Mouse (Mus musculus) left cerebral cortex, adult 9 months (tissue): ENCODE measurements around the gene Rsg1.

Experiments
- DNase-seq, 2 experiments: peaks; one replicate each; pipeline ENCODE4 v3.0.0; 2022; ENCODE audit warnings: low spot score in 2 of 2

Rsg1 gene

GRCm38 (mm10) chr4:141212892-141213291, 864 bp upstream of the Rsg1 start:
- no peak for DNase-seq

GRCm38 (mm10) chr4:141213342-141213741, 414 bp upstream of the Rsg1 start:
- no peak for DNase-seq

GRCm38 (mm10) chr4:141214337-141214851, 638 bp downstream of the Rsg1 start:
- DNase-seq = no peak

GRCm38 (mm10) chr4:141219583-141220213, 5.9 kb downstream of the Rsg1 start:
- DNase-seq = no peak

DNA sequence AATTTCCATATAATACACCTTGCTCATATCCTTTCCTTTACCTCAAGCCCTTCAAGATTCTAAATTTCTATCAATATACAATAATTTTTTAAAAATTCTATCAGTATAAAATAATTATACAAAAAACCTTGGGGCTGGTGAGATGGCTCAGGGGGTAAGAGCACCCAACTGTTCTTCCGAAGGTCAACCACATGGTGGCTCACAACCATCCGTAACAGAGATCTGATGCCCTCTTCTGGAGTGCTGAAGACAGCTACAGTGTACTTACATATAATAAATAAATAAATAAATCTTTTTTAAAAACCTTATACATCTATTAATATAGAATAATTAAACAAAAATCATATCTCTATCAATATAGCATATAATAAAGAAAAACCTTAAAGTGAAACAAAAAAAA, 8.1 kb downstream of the Rsg1 start:
- no peak for DNase-seq

DNA sequence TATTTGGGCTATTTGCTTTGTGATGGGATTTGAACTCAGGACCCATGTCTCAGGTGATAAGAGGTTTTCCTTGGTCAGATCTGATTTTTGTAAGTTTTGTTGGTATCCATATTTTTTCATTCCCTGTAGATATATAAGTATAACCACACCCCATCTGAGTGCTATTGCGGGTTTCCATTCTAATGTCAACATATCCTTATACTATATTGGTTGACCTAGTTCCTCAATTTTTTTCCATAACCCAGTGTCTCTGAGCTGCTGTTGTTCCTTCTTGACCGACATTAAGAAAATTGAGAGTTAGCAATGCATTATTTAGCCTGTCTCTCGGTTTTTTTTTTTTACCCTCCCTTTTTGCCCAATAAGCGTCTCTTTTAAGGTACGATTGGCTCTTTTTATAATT, 9.0 kb downstream of the Rsg1 start:
- DNase-seq = no peak

DNA sequence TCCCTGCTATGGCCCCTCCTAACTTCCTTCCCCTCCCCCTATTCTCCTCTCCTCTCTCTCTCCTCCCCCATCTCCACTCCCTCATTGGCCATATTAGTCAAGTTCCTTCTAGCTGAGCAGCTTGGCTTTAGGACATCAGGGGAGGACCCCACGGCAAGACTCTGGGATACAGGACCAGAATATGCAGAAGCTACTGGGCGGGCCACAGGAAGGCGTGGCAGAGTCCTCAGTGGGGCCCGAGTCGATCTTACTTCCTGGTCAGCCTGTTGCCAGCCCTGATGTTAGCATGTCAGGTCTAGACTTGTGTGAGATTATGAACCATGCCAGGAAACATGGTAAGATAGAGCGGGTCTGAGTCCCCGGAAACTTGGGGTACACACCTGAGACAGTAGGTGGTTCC, 14.9 kb downstream of the Rsg1 start:
- DNase-seq = no peak

DNA sequence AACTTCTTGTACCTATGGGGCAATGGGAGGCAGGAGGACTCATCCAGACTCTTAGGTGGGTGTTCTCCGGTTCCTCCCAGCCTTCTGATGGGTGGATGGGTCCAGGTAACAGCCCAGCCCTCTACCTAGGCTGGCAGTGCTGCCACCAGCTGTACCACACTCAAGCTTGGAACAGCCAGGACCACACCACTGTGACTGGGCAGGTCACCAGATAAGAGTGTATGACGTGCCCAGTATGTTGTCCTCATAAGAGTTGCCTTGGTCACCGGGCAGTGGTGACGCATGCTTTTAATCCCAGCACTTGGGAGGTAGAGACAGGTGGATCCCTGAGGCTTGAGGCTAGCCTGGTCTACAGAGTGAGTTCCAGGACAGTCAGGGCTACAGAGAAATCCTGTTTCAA, 19.4 kb downstream of the Rsg1 start:
- no peak for DNase-seq

DNA sequence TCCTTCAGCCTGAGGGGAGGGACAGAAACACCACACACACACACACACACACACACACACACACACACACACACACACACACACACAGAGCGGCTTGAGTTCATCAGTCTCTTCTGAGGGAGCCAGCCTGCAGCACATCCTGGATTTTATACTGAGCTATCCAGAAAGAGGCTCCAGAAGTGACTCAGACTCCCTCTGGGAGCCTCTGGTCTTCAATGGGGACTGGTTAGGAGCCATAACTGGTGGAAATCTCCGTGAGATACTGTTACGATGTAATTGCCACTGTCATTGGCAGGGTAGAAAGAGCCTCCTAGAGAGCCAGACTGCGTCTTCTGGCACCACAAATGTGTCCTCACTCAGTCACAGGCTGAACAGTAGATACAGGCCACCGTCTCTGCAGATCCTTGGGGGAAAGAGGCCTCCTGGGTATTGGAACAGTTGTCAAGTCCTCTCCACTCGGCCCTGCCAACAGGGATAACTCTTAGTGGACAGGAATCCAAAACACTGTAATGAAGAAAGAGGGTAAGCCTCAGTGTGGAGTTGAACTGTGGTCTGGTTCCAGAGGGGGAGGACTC, 21.9 kb downstream of the Rsg1 start:
- no peak for DNase-seq

- DNase-seq = no peak
These were observed 23.1 kb downstream of the Rsg1 start for GRCm38 (mm10) chr4:141236856-141237255.

GRCm38 (mm10) chr4:141238492-141239387, 25.0 kb downstream of the Rsg1 start:
- no peak for DNase-seq

- peak in 1 of 2 experiments; percentile 58 for DNase-seq
These were observed 25.8 kb downstream of the Rsg1 start, which contains the start of gene Arhgef19 for GRCm38 (mm10) chr4:141239388-141240125. Gene Arhgef19 (plus strand): TSS chr4:141239499.

DNA sequence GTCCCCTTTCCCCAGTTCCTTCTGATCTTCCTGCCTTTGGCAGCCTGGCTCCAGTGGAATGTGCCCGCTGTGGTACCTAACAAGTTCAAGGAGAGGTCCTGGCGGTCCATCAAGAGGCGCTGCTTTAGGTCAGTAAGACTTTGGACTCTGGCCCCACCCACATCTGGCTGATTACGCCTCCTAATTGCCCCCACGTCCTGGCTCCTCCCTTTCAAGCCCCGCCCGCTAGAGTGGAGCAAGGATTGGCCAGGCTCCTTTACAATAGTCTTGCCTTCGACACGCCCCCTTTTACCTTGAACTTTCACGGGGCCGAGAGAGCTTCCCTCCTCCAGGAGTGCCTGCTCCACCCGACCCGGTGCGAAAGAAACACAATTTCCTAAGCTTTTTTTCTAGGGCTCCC, 26.9 kb downstream of the Rsg1 start:
- DNase-seq = no peak

DNA sequence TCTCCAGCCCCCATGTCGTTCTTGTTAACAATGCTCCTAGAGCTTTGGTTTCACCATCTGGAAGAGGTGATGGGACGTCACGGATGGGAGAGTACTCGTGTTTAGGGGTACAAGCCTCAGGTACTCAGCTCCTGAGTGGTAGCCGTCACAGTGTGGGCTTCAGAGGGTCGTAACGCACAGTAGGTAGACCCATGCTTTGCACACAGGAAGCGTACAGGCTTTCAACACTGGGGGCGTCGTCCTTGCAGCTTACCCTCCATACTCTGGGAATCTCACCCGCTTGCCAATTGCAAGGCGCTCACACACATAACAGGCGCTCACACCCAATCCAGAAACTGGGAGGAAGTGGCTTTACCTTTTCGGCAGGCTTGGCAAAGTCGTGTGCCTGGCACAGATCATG, 28.1 kb downstream of the Rsg1 start:
- no peak for DNase-seq

GRCm38 (mm10) chr4:141242651-141243241, 29.0 kb downstream of the Rsg1 start:
- DNase-seq = peak in 1 of 2 experiments; percentile 44

- no peak for DNase-seq
These were observed 29.9 kb downstream of the Rsg1 start for GRCm38 (mm10) chr4:141243636-141244035.

- no peak for DNase-seq
These were observed 30.6 kb downstream of the Rsg1 start for GRCm38 (mm10) chr4:141244401-141244800.

GRCm38 (mm10) chr4:141244931-141245425, 31.2 kb downstream of the Rsg1 start:
- peak; percentile 40 to 67 for DNase-seq

DNA sequence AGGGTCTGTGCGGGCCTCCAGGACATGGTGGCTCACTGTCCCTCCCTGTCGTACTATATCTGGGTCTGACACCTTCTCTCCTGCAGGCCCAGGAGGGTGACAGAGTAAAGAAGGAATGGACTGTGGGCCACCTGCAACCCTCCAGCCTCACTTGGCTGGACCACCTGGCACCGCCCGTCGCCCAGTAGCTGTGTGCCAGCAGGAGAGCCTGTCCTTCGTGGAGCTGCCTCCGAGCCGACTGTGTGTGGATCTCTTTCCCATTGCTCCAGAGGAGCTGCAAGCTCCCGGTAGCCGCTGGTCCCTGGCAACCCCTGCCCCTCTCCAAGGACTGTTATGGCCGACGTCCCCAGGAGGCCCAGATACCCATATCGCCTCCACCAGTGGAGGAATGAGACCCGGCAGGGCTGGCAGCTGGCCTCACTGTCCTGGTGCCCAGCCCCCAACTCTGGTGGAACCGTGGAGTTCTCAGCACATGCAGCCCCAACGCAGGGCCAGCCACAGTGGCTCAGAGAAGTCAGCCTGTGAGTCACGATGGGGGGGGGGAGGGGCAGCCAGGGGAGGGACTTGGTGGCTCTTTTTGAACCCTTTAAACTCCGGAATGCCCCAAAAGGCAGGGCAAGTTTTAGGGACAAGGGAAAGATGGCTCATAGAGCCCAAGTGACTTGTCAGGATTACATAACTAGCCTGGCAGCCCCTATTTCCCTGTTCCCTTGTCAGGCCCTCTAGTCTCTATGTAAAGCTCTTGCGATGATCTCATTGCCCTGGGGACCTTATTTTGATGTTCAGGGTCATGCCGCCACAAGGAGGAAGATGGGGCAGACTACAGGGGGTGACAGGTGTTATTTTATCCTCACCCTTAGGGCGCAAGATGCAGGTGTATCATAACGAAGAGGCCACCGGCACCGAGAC, 32.6 kb downstream of the Rsg1 start:
- DNase-seq = no peak

DNA sequence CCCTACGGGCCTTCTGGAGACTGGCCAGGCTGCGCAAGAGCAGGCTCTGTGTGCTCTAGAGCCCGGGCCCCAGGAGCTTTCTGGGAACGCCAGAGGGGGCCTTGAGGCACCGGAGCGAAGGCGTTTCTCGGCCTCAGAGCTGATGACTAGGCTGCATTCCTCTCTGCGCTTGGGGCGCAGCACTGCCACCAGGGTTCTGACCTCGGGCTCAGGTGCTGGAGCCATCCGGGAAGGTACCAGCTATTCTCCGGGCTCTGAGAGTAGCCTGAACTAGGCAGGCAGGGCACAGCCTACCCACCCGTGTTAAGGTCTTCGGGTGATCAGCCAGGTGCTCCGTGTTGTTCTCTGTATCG, 33.2 kb downstream of the Rsg1 start:
- no peak for DNase-seq
